Mouse (Mus musculus): ENCODE measurements around the gene Mpzl2.
A peak's percentile ranks its signal among the peaks of the same experiment; 100 is the strongest.
"Not testable (repeated sequence)": the region's sequence is repeated elsewhere in the genome, so short reads cannot be mapped to it uniquely, and the experiment has no call there.

Gene Mpzl2

GRCm38 (mm10) chr9:45034526-45034925 is 5.1 kb upstream of the Mpzl2 start:
- DNase-seq (ENCODE audit: low spot score in 2 of 2) = no peak

GRCm38 (mm10) chr9:45037803-45038202 is 1.8 kb upstream of the Mpzl2 start:
- not testable (repeated sequence) for DNase-seq (ENCODE audit: low spot score in 2 of 2)

GRCm38 (mm10) chr9:45040066-45040845 is 657 bp downstream of the Mpzl2 start:
- no peak for DNase-seq (ENCODE audit: low spot score in 2 of 2)

GRCm38 (mm10) chr9:45041131-45041838 is 1.7 kb downstream of the Mpzl2 start:
- no peak for DNase-seq (ENCODE audit: low spot score in 2 of 2)

GRCm38 (mm10) chr9:45042056-45042720 is 2.6 kb downstream of the Mpzl2 start:
- no peak for DNase-seq (ENCODE audit: low spot score in 2 of 2)

GRCm38 (mm10) chr9:45042947-45043346 is 3.3 kb downstream of the Mpzl2 start:
- DNase-seq (ENCODE audit: low spot score in 2 of 2) = no peak

- no peak for DNase-seq (ENCODE audit: low spot score in 2 of 2)
Measured at GRCm38 (mm10) chr9:45046973-45047372, 7.4 kb downstream of the Mpzl2 start.

- DNase-seq (ENCODE audit: low spot score in 2 of 2) = peak; percentile 29 to 36
Measured at GRCm38 (mm10) chr9:45048511-45048910, 8.9 kb downstream of the Mpzl2 start.

GRCm38 (mm10) chr9:45049731-45050130 is 10.1 kb downstream of the Mpzl2 start:
- no peak for DNase-seq (ENCODE audit: low spot score in 2 of 2)

GRCm38 (mm10) chr9:45050301-45050700 is 10.7 kb downstream of the Mpzl2 start:
- no peak for DNase-seq (ENCODE audit: low spot score in 2 of 2)

- peak; percentile 79 to 85 for DNase-seq (ENCODE audit: low spot score in 2 of 2)
Measured at GRCm38 (mm10) chr9:45055082-45055713, 15.6 kb downstream of the Mpzl2 start, which contains the start of gene Mpzl3. Mpzl3 (plus strand) TSS chr9:45055186.

GRCm38 (mm10) chr9:45058304-45058940 is 18.8 kb downstream of the Mpzl2 start:
- no peak for DNase-seq (ENCODE audit: low spot score in 2 of 2)

- DNase-seq (ENCODE audit: low spot score in 2 of 2) = no peak
Measured at GRCm38 (mm10) chr9:45060151-45060550, 20.6 kb downstream of the Mpzl2 start.

GRCm38 (mm10) chr9:45062677-45063076 is 23.1 kb downstream of the Mpzl2 start:
- peak in 1 of 2 experiments; percentile 16 for DNase-seq (ENCODE audit: low spot score in 2 of 2)

- DNase-seq (ENCODE audit: low spot score in 2 of 2) = no peak
Measured at GRCm38 (mm10) chr9:45064421-45064820, 24.8 kb downstream of the Mpzl2 start.

GRCm38 (mm10) chr9:45066735-45067134 is 27.1 kb downstream of the Mpzl2 start:
- no peak for DNase-seq (ENCODE audit: low spot score in 2 of 2)

GRCm38 (mm10) chr9:45071800-45072199 is 32.2 kb downstream of the Mpzl2 start:
- DNase-seq (ENCODE audit: low spot score in 2 of 2) = no peak

GRCm38 (mm10) chr9:45077859-45078258 is 38.3 kb downstream of the Mpzl2 start:
- DNase-seq (ENCODE audit: low spot score in 2 of 2) = no peak

- DNase-seq (ENCODE audit: low spot score in 2 of 2) = peak; percentile 13 to 47
Measured at GRCm38 (mm10) chr9:45079011-45079410, 39.4 kb downstream of the Mpzl2 start, which contains the start of gene Jaml. Jaml (plus strand) TSS chr9:45079183.

GRCm38 (mm10) chr9:45083132-45083531 is 43.5 kb downstream of the Mpzl2 start:
- no peak for DNase-seq (ENCODE audit: low spot score in 2 of 2)

- no peak for DNase-seq (ENCODE audit: low spot score in 2 of 2)
Measured at GRCm38 (mm10) chr9:45084556-45084955, 45.0 kb downstream of the Mpzl2 start.

Data from natural killer cell, adult 2 months (primary cell).